Mouse (Mus musculus) stomach, embryonic 15.5 days (tissue): ENCODE results near the gene Rac1. TPM values are rescaled to one million over a fixed set of nuclear protein-coding genes. Genes with fewer than 3 reads are reported as not detected.
"Not testable (repeated sequence)": the region's sequence is repeated elsewhere in the genome, so short reads cannot be mapped to it uniquely, and the experiment has no call there.

Experiments used
- ATAC-seq: fragments of 200-750 bp; cut with Nextera tagmentation; 2 replicates; pipeline ENCODE4 v1.8.0; 2017; ENCODE audit warnings: low read depth, moderate number of reproducible peaks, moderate TSS enrichment; ENCODE audit not compliant: insufficient read depth, low FRiP score
- H3K27ac ChIP-seq: fragments of 300-500 bp; sonication (generic); 2 replicates; pipeline ENCODE4 v1.5.1; 2015; ENCODE audit warnings: mild to moderate bottlenecking, inconsistent platforms
- H3K27me3 ChIP-seq: fragments of 300-500 bp; sonication (generic); replicated peaks from 2 replicates; pipeline ENCODE4 v1.6.1; 2015; ENCODE audit warnings: inconsistent platforms
- H3K36me3 ChIP-seq: fragments of 300-500 bp; sonication (generic); 2 replicates; pipeline ENCODE4 v1.6.1; 2015; ENCODE audit warnings: inconsistent platforms
- H3K4me1 ChIP-seq: fragments of 300-500 bp; sonication (generic); 2 replicates; pipeline ENCODE4 v1.6.1; 2015; ENCODE audit warnings: inconsistent platforms
- H3K4me2 ChIP-seq: fragments of 300-500 bp; sonication (generic); 2 replicates; pipeline ENCODE4 v1.6.1; 2015; ENCODE audit warnings: mild to moderate bottlenecking, inconsistent platforms
- H3K4me3 ChIP-seq: fragments of 300-500 bp; sonication (generic); replicated peaks from 2 replicates; pipeline ENCODE4 v1.5.1; 2015; ENCODE audit warnings: inconsistent platforms
- H3K9ac ChIP-seq: fragments of 300-500 bp; sonication (generic); 2 replicates; pipeline ENCODE4 v1.6.1; 2015; ENCODE audit warnings: inconsistent platforms
- H3K9me3 ChIP-seq: fragments of 300-500 bp; sonication (generic); 2 replicates; pipeline ENCODE4 v1.6.1; 2016; ENCODE audit warnings: inconsistent platforms
- WGBS: fragments of 180-500 bp; shearing (Covaris S2); methylation state at CpG from one replicate; pipeline ENCODE4 v1.1.7; 2015; 5-methylcytosine and 5-hydroxymethylcytosine counted together
- polyA plus RNA-seq: library from polyadenylated mRNA; unstranded; fragments of >200 nt; fragmentation: Nextera tagmentation; extraction: Ambion mirVana; gene quantifications from 2 replicates; pipeline ENCODE4 v1.2.1, GENCODE M21; 2015

Gene Rac1
- polyA plus RNA-seq: 425 and 464 TPM in 2 replicates

GRCm38 (mm10) chr5:143527486-143528307 lies at the start of gene Rac1:
TSS of gene Rac1 (minus strand) at chr5:143528036.
- peak within 1 kb of the TSS; percentile 95 for H3K27ac ChIP-seq
- H3K27me3 ChIP-seq: no peaks in the 10 kb centered on the region
- no peaks in the 10 kb centered on the region for H3K9me3 ChIP-seq
- peak within 1 kb of the TSS; percentile 84 for H3K4me2 ChIP-seq
- no peaks in the 10 kb centered on the region for H3K36me3 ChIP-seq
- ATAC-seq: peak; percentile 96
- under 1% methylated on average over 97 of the region's 105 CpGs for WGBS
- H3K9ac ChIP-seq: peak within 1 kb of the TSS; percentile 95
- H3K4me3 ChIP-seq: peak within 1 kb of the TSS; percentile 75
- H3K4me1 ChIP-seq: peaks cover 16% of the 10 kb centered on the region

- peak overlapping the region; percentile 27; the same call in 1 of the 2 replicates for H3K4me2 ChIP-seq
- no peak overlapping the region for H3K4me3 ChIP-seq
- no peak overlapping the region for H3K9ac ChIP-seq
- 52% methylated on average over 19 of the region's 19 CpGs for WGBS
- ATAC-seq: peak; percentile 33
- H3K27ac ChIP-seq: peak overlapping the region; percentile 79
- no peaks in the 10 kb centered on the region for H3K9me3 ChIP-seq
- 0 out of 2 replicates have a peak, but pooled peaks cover 5% of the 10 kb centered on the region for H3K4me1 ChIP-seq
- H3K36me3 ChIP-seq: no peaks in the 10 kb centered on the region
- H3K27me3 ChIP-seq: no peaks in the 10 kb centered on the region
Measured at GRCm38 (mm10) chr5:143574261-143575178, 46.7 kb upstream of the Rac1 start.

GRCm38 (mm10) chr5:143573067-143573466 lies 45.2 kb upstream of the Rac1 start:
- Histone ChIP-seq H3K4me3 (no peak overlapping the region), H3K4me1 (0 out of 2 replicates have a peak, but pooled peaks cover 5% of the 10 kb centered on the region), H3K27ac (no peak overlapping the region), H3K4me2 (no peak overlapping the region), H3K9ac (no peak overlapping the region), H3K36me3 (no peaks in the 10 kb centered on the region), H3K9me3 (no peaks in the 10 kb centered on the region), H3K27me3 (no peaks in the 10 kb centered on the region)
- 85% methylated on average over 4 of the region's 4 CpGs for WGBS
- no peak for ATAC-seq

- H3K36me3 ChIP-seq: no peaks in the 10 kb centered on the region
- H3K27ac ChIP-seq: peak overlapping the region; percentile 63
- H3K9me3 ChIP-seq: no peaks in the 10 kb centered on the region
- H3K4me1 ChIP-seq: 0 out of 2 replicates have a peak, but pooled peaks cover 5% of the 10 kb centered on the region
- no peak overlapping the region for H3K4me2 ChIP-seq
- H3K4me3 ChIP-seq: no peak overlapping the region
- no peaks in the 10 kb centered on the region for H3K27me3 ChIP-seq
- H3K9ac ChIP-seq: no peak overlapping the region
- peak; percentile 27 for ATAC-seq
- WGBS: 46% methylated on average over 5 of the region's 5 CpGs
Measured at GRCm38 (mm10) chr5:143572195-143572594, 44.4 kb upstream of the Rac1 start.

GRCm38 (mm10) chr5:143567860-143568259 lies 40.0 kb upstream of the Rac1 start:
- no peak overlapping the region for H3K27ac ChIP-seq

GRCm38 (mm10) chr5:143567258-143567670 lies 39.4 kb upstream of the Rac1 start:
- Histone ChIP-seq H3K4me1 (no peaks in the 10 kb centered on the region), H3K4me3 (no peak overlapping the region), H3K4me2 (no peak overlapping the region), H3K27ac (no peak overlapping the region), H3K36me3 (no peaks in the 10 kb centered on the region), H3K27me3 (no peaks in the 10 kb centered on the region), H3K9me3 (no peaks in the 10 kb centered on the region), H3K9ac (no peak overlapping the region)
- WGBS: 82% methylated on average over 5 of the region's 5 CpGs
- peak; percentile 70; the same call in 1 of the 2 replicates for ATAC-seq

More at GRCm38 (mm10) chr5:143567860-143568259, 40.0 kb upstream of the Rac1 start:
- H3K4me2 ChIP-seq: no peak overlapping the region
- H3K4me1 ChIP-seq: no peaks in the 10 kb centered on the region
- 25% methylated on average over 6 of the region's 6 CpGs for WGBS
- no peaks in the 10 kb centered on the region for H3K27me3 ChIP-seq
- H3K4me3 ChIP-seq: no peak overlapping the region
- no peak overlapping the region for H3K9ac ChIP-seq
- no peaks in the 10 kb centered on the region for H3K9me3 ChIP-seq
- H3K36me3 ChIP-seq: no peaks in the 10 kb centered on the region
- no peak for ATAC-seq

GRCm38 (mm10) chr5:143566804-143567203 lies 39.0 kb upstream of the Rac1 start:
- WGBS: 84% methylated on average over 6 of the region's 6 CpGs

GRCm38 (mm10) chr5:143561544-143562185 lies 33.8 kb upstream of the Rac1 start:
- Histone ChIP-seq H3K27ac (no peak overlapping the region), H3K4me1 (no peaks in the 10 kb centered on the region), H3K9ac (no peak overlapping the region), H3K27me3 (no peaks in the 10 kb centered on the region), H3K4me3 (no peak overlapping the region), H3K4me2 (no peak overlapping the region), H3K9me3 (no peaks in the 10 kb centered on the region), H3K36me3 (no peaks in the 10 kb centered on the region)
- 79% methylated on average over 14 of the region's 14 CpGs for WGBS
- ATAC-seq: peak; percentile 93

More at GRCm38 (mm10) chr5:143566804-143567203, 39.0 kb upstream of the Rac1 start:
- not testable (repeated sequence) for H3K9ac ChIP-seq, H3K4me3 ChIP-seq, H3K9me3 ChIP-seq, H3K4me2 ChIP-seq, H3K4me1 ChIP-seq, H3K27ac ChIP-seq, H3K27me3 ChIP-seq, H3K36me3 ChIP-seq, ATAC-seq

GRCm38 (mm10) chr5:143561009-143561408 lies 33.2 kb upstream of the Rac1 start:
- H3K4me3 ChIP-seq: no peak overlapping the region
- H3K9me3 ChIP-seq: no peaks in the 10 kb centered on the region
- H3K4me1 ChIP-seq: no peaks in the 10 kb centered on the region
- H3K27me3 ChIP-seq: no peaks in the 10 kb centered on the region
- H3K27ac ChIP-seq: no peak overlapping the region
- no peak for ATAC-seq
- WGBS: 97% methylated on average over 4 of the region's 4 CpGs
- no peak overlapping the region for H3K9ac ChIP-seq
- H3K36me3 ChIP-seq: no peaks in the 10 kb centered on the region
- H3K4me2 ChIP-seq: no peak overlapping the region

- no peaks in the 10 kb centered on the region for H3K27me3 ChIP-seq
- no peak overlapping the region for H3K9ac ChIP-seq
- ATAC-seq: no peak
- H3K36me3 ChIP-seq: no peaks in the 10 kb centered on the region
- no peaks in the 10 kb centered on the region for H3K9me3 ChIP-seq
- 85% methylated on average over 3 of the region's 3 CpGs for WGBS
- H3K4me3 ChIP-seq: no peak overlapping the region
- no peak overlapping the region for H3K27ac ChIP-seq
- H3K4me2 ChIP-seq: no peak overlapping the region
- no peaks in the 10 kb centered on the region for H3K4me1 ChIP-seq
Measured at GRCm38 (mm10) chr5:143558731-143559130, 30.9 kb upstream of the Rac1 start.

GRCm38 (mm10) chr5:143555233-143555632 lies 27.4 kb upstream of the Rac1 start:
- no peak for ATAC-seq

More at GRCm38 (mm10) chr5:143555233-143555632, 27.4 kb upstream of the Rac1 start:
- Histone ChIP-seq H3K4me2 (no peak overlapping the region), H3K4me1 (0 out of 2 replicates have a peak, but pooled peaks cover under 1% of the 10 kb centered on the region), H3K9me3 (no peaks in the 10 kb centered on the region), H3K27ac (no peak overlapping the region), H3K27me3 (no peaks in the 10 kb centered on the region), H3K4me3 (no peak overlapping the region), H3K36me3 (no peaks in the 10 kb centered on the region), H3K9ac (no peak overlapping the region)
- WGBS: 86% methylated on average over 6 of the region's 6 CpGs
